Mouse (Mus musculus): ENCODE results near the gene Prickle1. TPM values are rescaled to one million over a fixed set of nuclear protein-coding genes. Genes with fewer than 3 reads are reported as not detected.
A peak's percentile ranks its signal among the peaks of the same experiment; 100 is the strongest.

The Prickle1 gene
- polyA plus RNA-seq, 1 experiment: 8.0 TPM

GRCm38 (mm10) chr15:93630001-93630541, 34.4 kb upstream of the Prickle1 start:
- H3ac ChIP-seq (ENCODE audit: control insufficient read depth, insufficient read length): no peak overlapping the region
- H3K79me2 ChIP-seq (ENCODE audit: control insufficient read depth, insufficient read depth): no peaks in the 10 kb centered on the region
- H3K4me3 ChIP-seq: no peak overlapping the region
- no peaks in the 10 kb centered on the region for H3K27me3 ChIP-seq (ENCODE audit: control insufficient read depth, insufficient read depth, insufficient read length)
- TF ChIP-seq MYOG (IDR thresholded peaks at IDR 0.05; ENCODE audit: control insufficient read depth in 1 of 3, insufficient read depth in 1 of 3, insufficient read length in 2 of 3, low read depth in 2 of 3): no peak
- no peak for TF ChIP-seq TCF12 (IDR thresholded peaks at IDR 0.05; ENCODE audit: insufficient read depth, poor library complexity, severe bottlenecking)
- no peak for TF ChIP-seq TCF3 (IDR thresholded peaks at IDR 0.05; ENCODE audit: insufficient read length, low read depth)
- TF ChIP-seq CEBPB (IDR thresholded peaks at IDR 0.05; ENCODE audit: insufficient read depth, poor library complexity, severe bottlenecking): no peak
- TF ChIP-seq MYOD1 (IDR thresholded peaks at IDR 0.05; ENCODE audit: control insufficient read depth in 1 of 3, insufficient read length in 2 of 3, low read depth in 2 of 3): no peak
- no peak for TF ChIP-seq MAX (IDR thresholded peaks at IDR 0.05; ENCODE audit: low read depth)
- TF ChIP-seq POLR2A (IDR thresholded peaks at IDR 0.05; ENCODE audit: insufficient read length, low read depth): no peak
- H3K4me2 ChIP-seq (ENCODE audit: low read depth): no peak overlapping the region
- no peaks in the 10 kb centered on the region for H3K36me3 ChIP-seq (ENCODE audit: control insufficient read depth, insufficient read depth)

DNA sequence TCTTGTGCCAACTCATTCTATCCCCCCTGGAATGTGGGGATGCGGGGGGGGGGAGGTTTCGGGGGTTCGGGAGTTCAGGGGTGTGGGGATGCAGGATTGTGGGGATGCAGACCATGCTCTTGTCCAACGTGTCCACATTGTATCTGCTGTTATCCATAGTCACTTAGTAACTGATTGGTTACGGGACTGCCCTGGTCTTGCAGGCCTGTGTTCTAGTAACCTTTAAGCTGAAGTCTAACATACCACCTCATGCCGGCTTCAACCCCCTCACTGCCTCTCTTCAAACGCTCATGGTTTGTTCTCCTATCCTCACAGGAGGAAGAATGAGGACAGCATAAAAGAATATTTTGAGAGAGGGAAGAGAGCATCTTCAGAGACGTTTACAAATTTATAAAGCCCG, 33.5 kb upstream of the Prickle1 start:
- no peaks in the 10 kb centered on the region for H3K27me3 ChIP-seq (ENCODE audit: control insufficient read depth, insufficient read depth, insufficient read length)
- no peak overlapping the region for H3ac ChIP-seq (ENCODE audit: control insufficient read depth, insufficient read length)
- H3K36me3 ChIP-seq (ENCODE audit: control insufficient read depth, insufficient read depth): no peaks in the 10 kb centered on the region
- H3K4me2 ChIP-seq (ENCODE audit: low read depth): no peak overlapping the region
- TF ChIP-seq MAX (IDR thresholded peaks at IDR 0.05; ENCODE audit: low read depth) (no peak), SRF (IDR thresholded peaks at IDR 0.05; ENCODE audit: control insufficient read depth, insufficient read length, low read depth) (no peak), CEBPB (IDR thresholded peaks at IDR 0.05; ENCODE audit: insufficient read depth, poor library complexity, severe bottlenecking) (no peak), MYOD1 (IDR thresholded peaks at IDR 0.05; ENCODE audit: control insufficient read depth in 1 of 3, insufficient read length in 2 of 3, low read depth in 2 of 3) (no peak), REST (IDR thresholded peaks at IDR 0.05; ENCODE audit: insufficient read depth, insufficient read length) (no peak), TCF12 (IDR thresholded peaks at IDR 0.05; ENCODE audit: insufficient read depth, poor library complexity, severe bottlenecking) (no peak), POLR2AphosphoS2 (IDR thresholded peaks at IDR 0.05; ENCODE audit: insufficient read length, low read depth) (no peak), POLR2A (IDR thresholded peaks at IDR 0.05; ENCODE audit: insufficient read length, low read depth) (no peak), E2F4 (IDR thresholded peaks at IDR 0.05; ENCODE audit: insufficient read depth) (no peak), TCF3 (IDR thresholded peaks at IDR 0.05; ENCODE audit: insufficient read length, low read depth) (no peak), USF1 (IDR thresholded peaks at IDR 0.05; ENCODE audit: low read depth) (no peak), MYOG (IDR thresholded peaks at IDR 0.05; ENCODE audit: control insufficient read depth in 1 of 3, insufficient read depth in 1 of 3, insufficient read length in 2 of 3, low read depth in 2 of 3) (no peak)
- H3K79me2 ChIP-seq (ENCODE audit: control insufficient read depth, insufficient read depth): no peaks in the 10 kb centered on the region
- no peak overlapping the region for H3K4me3 ChIP-seq

DNA sequence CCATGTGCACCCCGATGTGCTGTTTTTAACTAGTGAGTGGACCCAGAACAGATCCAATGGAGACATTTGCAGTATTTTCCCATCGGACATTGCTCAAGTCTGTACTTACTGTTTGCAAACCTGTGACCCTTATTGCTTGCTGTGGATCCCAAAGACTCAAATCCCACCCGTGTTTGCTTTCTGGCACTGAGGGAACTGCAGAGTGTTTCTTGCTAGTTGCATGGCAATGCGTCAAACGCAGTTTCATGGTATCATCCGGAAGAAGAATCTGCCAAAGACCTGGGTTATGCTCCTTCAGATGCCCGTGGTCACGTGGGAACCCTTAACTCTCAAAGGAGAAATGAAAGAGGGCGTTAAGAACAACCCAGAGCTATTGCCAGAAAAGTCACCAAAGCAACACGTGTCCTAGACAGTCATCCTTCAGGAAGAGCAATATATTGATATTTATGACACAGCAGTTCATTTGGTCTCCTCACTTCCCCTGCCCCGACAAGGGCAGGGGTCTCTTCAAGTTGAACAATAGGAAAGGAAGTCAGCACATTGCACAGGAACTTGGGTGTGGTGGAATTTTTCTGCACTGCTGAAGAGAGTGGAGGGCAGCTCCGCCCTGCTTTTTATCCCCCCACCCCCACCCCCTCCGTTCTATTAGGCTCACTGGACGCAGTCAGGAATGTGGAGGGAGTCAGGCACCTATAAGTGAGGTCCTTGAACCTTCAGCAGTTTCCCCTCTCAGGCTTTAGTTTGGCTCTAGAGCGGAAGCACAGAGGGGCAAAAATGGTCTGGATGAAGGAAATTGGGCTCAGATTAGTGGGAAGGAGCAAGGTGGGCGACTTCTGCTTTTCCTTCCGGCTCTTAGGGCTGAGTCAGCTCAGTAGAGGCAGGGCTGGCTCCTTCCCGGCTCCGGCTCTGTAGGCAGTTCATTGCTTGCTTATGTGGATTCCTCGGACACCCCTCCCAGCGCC, 32.4 kb upstream of the Prickle1 start:
- Histone ChIP-seq H3K27me3 (ENCODE audit: control insufficient read depth, insufficient read depth, insufficient read length) (no peaks in the 10 kb centered on the region), H3ac (ENCODE audit: control insufficient read depth, insufficient read length) (no peak overlapping the region), H3K79me2 (ENCODE audit: control insufficient read depth, insufficient read depth) (no peaks in the 10 kb centered on the region), H3K4me2 (ENCODE audit: low read depth) (no peak overlapping the region), H3K36me3 (ENCODE audit: control insufficient read depth, insufficient read depth) (no peaks in the 10 kb centered on the region), H3K4me3 (no peak overlapping the region)
- TF ChIP-seq USF1 (IDR thresholded peaks at IDR 0.05; ENCODE audit: low read depth) (peak; percentile 14), POLR2AphosphoS2 (IDR thresholded peaks at IDR 0.05; ENCODE audit: insufficient read length, low read depth) (no peak)

DNA sequence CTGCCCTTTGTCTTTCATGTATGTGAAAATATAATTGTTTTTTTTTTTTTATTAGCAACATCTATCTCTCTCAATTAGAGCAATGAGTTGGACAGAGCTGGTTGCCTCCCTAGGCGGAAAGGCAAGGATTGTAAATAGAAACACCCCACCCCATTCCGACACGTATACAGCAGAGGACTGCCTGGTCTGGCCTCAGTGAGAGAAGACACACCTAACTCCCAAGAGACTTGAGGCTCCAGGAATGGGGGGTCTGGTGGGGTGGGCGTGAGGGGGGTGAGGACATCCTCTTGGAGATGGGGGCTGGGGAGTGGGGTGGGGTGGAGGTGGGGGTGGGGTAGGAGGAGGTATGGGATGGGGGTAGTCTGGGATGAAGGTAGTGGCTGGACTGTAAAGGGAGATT, 23.9 kb upstream of the Prickle1 start:
- no peak for TF ChIP-seq POLR2A (IDR thresholded peaks at IDR 0.05; ENCODE audit: insufficient read length, low read depth)
- TF ChIP-seq MAX (IDR thresholded peaks at IDR 0.05; ENCODE audit: low read depth): no peak
- TF ChIP-seq MYOD1 (IDR thresholded peaks at IDR 0.05; ENCODE audit: control insufficient read depth in 1 of 3, insufficient read length in 2 of 3, low read depth in 2 of 3): no peak
- TF ChIP-seq REST (IDR thresholded peaks at IDR 0.05; ENCODE audit: insufficient read depth, insufficient read length): no peak
- no peak for TF ChIP-seq CEBPB (IDR thresholded peaks at IDR 0.05; ENCODE audit: insufficient read depth, poor library complexity, severe bottlenecking)
- TF ChIP-seq POLR2AphosphoS2 (IDR thresholded peaks at IDR 0.05; ENCODE audit: insufficient read length, low read depth): no peak
- TF ChIP-seq E2F4 (IDR thresholded peaks at IDR 0.05; ENCODE audit: insufficient read depth): no peak
- no peak for TF ChIP-seq USF1 (IDR thresholded peaks at IDR 0.05; ENCODE audit: low read depth)
- no peak for TF ChIP-seq TCF12 (IDR thresholded peaks at IDR 0.05; ENCODE audit: insufficient read depth, poor library complexity, severe bottlenecking)
- TF ChIP-seq TCF3 (IDR thresholded peaks at IDR 0.05; ENCODE audit: insufficient read length, low read depth): no peak
- no peak for TF ChIP-seq SRF (IDR thresholded peaks at IDR 0.05; ENCODE audit: control insufficient read depth, insufficient read length, low read depth)
- TF ChIP-seq MYOG (IDR thresholded peaks at IDR 0.05; ENCODE audit: control insufficient read depth in 1 of 3, insufficient read depth in 1 of 3, insufficient read length in 2 of 3, low read depth in 2 of 3): no peak
- H3K4me2 ChIP-seq (ENCODE audit: low read depth): no peak overlapping the region

More for the DNA sequence above, 23.9 kb upstream of the Prickle1 start:
- Histone ChIP-seq H3K4me3 (no peak overlapping the region), H3K27me3 (ENCODE audit: control insufficient read depth, insufficient read depth, insufficient read length) (no peaks in the 10 kb centered on the region), H3K79me2 (ENCODE audit: control insufficient read depth, insufficient read depth) (no peaks in the 10 kb centered on the region), H3ac (ENCODE audit: control insufficient read depth, insufficient read length) (no peak overlapping the region), H3K36me3 (ENCODE audit: control insufficient read depth, insufficient read depth) (no peaks in the 10 kb centered on the region)
